Mouse (Mus musculus): ENCODE results near the gene Acot8.

Acot8 gene

DNA sequence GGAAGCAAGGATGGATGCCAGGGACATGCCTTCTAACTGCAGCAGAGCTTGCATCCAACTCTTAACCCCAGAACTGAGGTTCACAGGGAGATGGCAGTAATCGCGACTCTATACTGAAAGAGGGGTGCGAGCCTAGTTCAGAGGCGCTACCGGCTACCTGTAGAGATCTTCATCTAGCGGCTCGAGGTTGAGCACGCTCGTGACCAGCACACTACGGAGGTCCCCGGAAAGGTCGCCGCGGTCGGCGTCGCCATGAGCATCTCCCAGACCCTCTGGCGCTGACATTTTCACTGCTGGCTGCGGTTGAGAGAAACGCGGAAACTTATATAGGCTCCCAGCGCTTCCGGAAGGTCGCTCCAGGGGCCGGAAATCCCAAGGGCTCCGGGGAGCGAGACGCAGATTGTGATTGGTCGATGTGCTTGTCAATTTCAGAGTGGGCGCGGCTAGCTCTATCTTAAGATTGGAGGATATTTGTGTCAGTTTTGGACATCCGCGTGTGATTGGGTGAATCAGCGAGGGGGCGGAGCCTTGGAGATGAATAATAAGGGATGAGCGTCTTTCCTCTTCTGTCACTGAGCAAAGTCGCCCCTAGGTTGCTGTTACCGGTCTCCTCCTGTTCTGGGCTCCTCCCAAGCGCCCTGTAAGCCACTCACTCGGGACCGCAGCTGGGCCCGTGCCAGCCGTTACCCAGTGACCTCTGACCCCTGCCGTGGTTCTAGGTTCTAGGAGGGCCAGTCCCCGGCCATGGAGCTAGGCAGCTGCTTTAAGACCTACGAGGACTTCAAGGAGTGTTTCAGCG, at the start of gene Acot8, which contains the start of gene Zswim3:
Gene Acot8 (minus strand): TSS at position 350 of the 799 bp plus-strand sequence.
Gene Zswim3 (plus strand): TSS at position 566 of the 799 bp plus-strand sequence.
- in situ Hi-C loops (cut with MboI, MseI), result no loop called here

DNA sequence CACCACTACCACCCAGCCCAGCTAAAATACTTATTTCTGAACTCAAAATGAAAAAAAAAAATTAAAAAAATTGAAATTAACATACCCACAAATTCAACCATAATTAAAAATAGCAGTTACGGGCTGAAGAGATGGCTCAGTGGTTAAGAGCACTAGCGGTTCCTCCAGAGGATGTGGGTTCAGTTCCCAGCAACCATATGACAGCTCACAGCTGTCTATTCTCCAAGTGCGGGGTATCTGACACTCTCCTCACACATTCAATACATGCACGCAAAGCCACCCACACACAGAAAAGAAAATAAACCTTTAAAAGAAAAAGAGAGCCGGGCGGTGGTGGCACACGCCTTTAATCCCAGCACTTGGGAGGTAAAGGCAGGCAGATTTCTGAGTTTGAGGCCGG, 45.4 kb upstream of the Acot8 start:
- in situ Hi-C loops (cut with MboI, MseI), result no loop called here

DNA sequence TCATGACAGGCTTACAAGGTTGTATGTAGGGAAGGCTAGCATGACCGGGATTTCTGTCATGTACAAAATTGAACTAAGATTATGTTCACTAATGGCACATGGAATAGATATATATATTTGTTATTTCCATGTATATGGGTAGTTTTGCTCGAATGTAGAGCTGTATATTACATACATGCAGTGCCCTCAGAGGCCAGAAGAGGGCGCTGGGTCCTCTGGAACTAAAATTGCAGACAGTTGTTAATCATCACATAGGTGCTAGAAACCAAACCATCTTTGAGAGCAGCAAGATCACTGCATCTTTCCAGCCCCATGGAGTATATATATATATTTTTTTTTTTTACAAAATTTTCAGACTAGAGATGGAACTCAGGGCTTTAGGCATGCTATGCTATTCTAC, 41.1 kb upstream of the Acot8 start:
- in situ Hi-C loops (cut with MboI, MseI), result no loop called here

DNA sequence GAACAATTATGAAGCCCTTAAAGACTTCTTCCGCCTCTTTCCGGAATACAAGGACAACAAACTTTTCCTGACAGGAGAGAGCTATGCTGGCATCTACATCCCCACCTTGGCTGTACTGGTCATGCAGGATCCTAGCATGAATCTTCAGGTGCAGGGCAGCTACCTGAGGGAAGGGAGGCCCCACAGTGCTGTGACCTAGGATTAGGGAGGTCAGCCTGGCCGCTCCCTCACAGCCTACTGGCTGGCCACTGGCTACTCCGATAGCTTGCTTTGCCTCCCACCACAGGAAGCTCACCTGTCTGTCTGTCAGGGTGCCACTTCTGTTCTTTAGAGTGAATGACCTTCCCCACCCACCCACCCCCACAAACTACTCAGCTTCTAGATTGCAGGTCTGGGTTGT, 30.5 kb upstream of the Acot8 start:
- in situ Hi-C loops (cut with MboI, MseI), result no loop called here

DNA sequence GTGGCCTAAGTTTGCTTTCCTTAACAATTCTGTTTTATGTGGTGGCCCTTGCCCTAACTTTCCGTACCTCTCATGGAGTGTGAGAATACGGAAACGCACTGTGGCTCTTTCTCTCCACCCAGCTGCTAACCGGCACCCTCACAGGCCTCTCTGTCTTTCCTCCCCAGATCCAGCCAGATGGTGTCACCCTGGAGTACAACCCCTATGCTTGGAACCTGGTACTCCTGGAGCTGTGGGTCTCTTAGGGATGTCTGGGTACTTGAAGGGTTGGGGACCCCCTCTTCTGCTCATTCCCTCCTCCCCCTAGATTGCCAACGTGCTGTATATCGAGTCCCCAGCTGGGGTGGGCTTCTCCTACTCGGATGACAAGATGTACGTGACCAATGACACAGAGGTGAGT, 29.8 kb upstream of the Acot8 start:
- in situ Hi-C loops (cut with MboI, MseI), result no loop called here

DNA sequence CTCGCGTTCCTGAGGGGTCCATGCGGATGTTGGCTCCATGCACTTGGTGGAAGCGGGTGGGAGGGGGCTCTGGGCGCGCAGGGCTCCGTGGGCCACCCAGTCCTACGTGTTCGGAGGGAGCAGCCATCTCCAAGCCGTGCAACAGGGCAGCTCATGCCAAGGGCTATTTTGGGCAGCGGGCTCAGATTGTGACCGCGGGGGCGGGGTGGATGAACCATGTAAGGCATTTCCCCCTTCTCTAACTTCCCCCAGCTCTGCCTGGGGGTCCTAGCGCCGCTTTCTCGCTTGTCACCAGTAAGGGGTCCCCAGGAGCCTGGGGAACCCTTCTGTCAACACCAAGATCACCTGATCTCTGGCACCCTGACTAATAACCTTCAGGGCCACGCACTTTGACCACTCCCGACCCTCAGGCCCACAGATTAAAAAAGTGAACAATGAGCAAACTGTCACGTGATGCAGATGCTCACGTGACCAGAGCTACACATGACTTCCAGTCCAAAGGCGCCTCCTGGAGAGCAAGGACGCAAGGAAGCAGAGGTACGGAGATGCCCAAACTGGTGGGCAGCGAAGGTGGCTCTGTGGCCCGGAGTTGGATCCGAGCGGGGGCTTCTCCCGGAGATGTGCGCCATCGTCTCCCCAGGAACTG, 28.8 kb upstream of the Acot8 start, which contains the start of gene Neurl2:
Gene Neurl2 (minus strand): TSS at position 143 of the 646 bp plus-strand sequence.
- in situ Hi-C loops (cut with MboI, MseI), result no loop called here

DNA sequence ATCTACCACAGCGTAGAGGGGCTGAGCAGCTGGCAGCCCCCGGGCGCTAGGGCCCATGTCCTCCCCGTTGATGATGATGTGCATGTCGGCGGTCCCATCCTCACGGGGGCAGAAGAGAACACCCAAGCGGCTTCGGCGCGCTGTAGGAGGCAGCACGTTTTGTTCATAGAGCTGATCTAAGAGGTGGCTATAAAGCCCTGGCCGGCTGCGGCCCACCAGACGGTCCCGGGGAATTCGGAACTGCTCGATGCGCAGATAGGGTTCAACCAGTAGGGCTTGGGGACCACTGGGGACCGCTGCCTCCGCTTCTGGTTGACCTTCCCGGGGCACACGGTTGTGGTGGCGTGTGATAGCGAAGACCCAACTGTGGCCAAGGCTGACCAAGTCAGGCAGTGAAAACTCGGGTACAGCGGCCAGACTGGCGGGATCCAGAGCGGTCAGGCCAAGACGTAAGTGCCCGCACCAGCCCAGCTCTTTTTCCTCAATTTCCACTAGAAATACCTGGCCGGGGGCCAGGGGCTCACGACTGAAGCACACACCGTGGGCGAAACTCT, 28.1 kb upstream of the Acot8 start, which contains the start of gene Ctsa:
Gene Ctsa (plus strand): TSS at position 126 of the 554 bp plus-strand sequence.
- in situ Hi-C loops (cut with MboI, MseI), result no loop called here

DNA sequence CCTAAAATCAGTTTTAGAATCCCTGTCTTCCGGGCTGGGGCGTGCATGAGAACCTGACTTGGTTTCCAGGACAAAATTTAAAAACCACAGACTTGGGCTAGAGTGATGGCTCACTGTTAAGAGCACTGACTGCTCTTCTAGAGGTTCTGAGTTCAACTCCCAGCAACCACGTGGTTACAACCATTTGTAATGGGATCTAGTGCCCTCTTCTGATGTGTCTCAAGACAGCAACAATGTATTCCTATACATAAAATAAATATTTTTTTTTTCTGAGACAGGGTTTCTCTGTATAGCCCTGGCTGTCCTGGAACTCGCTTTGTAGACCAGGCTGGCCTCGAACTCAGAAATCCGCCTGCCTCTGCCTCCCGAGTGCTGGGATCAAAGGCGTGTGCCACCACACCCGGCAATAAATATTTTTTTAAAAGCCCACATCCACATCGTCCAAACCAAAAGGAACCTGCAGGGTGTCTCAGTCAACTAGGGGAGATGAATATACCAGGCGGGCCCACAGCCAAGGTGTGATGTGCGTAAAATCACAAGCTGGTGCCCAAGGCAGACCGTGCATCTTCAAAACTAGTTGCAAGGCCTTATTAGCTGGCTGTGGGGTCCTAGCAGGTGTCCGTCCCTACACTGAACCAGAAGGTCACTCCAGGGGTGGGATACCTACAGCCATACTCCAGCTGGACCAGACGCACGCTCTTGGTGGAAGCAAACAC, 27.5 kb upstream of the Acot8 start:
- in situ Hi-C loops (cut with MboI, MseI), result no loop called here

DNA sequence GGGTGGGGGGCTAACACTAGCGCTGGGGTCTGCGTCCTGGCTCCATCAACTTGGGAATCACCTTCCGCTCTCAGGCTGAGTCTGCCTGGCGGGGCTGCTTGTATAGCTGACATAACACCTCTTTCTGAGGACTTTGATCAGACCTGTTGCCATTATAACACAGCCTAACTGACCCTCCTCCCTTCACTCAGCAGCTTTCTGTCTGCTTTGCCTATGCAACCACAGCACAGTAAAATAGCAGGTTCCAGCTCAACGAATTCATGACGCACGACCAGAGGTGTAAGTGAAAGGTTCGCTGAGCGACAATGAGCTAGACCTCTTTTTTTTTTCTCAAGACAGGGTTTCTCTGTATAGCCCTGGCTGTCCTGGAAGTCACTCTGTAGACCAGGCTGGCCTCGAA, 26.3 kb upstream of the Acot8 start:
- in situ Hi-C loops (cut with MboI, MseI), result no loop called here

DNA sequence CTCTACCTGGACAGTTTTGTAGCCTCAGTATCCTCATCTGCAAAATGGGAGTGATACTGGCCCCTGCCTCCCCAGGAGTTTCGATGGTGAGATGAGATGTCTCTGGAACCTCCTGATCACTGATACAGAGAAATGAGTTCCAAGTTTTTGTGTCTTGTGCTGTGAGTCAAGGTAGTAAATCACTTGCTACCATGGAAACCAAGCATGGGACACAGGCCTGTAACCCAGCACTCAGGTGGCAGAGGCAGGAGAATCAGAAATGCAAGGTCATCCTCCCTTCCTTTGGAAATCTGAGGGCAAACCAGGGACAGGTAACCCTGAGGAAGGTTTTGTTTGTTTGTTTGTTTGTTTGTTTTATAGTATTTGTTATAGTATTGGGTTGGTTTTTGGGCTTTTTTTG, 24.4 kb upstream of the Acot8 start:
- in situ Hi-C loops (cut with MboI, MseI), result no loop called here

DNA sequence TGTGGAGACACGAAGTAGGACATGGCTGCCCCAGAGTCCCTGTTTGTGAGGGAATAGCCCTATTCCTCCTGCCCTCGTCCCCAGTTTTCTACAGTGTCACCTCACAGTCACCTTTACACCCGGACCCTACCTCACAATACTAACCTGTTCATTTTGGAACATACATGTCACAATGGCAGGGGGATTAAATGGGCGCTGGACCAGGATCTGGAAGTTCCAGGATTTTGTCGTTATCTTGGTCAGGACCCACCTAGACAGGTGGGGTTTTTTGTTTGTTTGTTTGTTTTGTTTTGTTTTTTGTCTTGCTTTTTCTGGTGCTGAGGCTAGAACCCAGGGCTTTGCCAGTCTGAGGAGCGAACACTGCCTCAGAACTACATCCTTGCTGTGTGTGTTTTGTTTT, 23.8 kb upstream of the Acot8 start, which contains the start of gene Spata25:
Gene Spata25 (minus strand): TSS at position 101 of the 400 bp plus-strand sequence.
- in situ Hi-C loops (cut with MboI, MseI), result no loop called here

DNA sequence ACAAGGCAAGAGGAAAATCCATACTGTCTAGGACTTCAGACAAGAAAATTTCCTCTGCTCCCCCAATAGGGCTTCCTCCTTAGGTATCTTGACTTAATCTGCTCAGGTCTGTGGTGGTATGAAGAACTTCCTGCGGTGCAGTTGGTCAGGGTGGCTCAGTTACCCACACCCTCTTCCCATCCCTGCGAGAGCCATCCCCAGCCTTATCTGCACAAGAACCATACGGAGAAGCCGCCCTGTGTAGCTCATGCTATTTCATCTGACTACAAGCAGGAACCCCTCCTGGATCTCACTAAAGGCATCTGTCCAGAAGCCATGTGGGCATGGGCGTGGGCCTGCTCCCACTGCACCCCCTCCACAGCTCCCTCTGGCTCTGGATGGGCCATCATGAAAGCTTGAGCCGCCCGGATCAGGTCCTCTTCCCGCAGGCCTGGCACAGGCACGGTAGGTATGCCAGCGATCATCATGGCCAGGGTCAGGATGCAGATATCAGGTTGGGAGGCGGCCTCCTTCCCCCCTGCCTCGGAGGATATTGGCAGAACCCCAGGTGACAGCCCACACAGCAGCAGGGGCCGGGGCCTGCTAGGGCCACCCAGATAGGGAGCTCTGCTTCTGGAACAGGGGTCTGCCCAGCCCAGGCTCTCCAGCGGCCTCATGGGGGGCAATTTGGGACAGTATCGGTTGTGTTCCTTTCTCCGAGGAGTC, 22.6 kb upstream of the Acot8 start:
- in situ Hi-C loops (cut with MboI, MseI), result no loop called here

DNA sequence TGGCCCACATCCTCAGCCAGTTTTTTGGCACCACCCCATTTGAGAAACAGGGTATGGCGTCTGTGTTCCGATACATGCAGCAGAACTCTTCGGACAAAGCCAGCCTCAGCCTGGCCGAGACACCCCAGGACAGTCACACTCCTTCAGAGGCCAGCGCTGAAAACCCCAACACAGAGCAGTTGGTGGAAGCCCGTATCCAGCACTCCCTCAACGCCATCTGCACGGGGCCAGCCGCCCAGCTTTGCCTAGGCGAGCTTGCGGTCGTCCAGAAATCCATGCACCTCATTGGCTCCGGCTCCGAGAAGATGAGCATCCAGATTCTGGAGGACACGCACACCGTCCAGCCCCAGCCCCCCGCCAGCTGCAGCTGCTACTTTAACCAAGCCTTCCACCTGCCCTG, 20.8 kb upstream of the Acot8 start:
- in situ Hi-C loops (cut with MboI, MseI), result no loop called here

DNA sequence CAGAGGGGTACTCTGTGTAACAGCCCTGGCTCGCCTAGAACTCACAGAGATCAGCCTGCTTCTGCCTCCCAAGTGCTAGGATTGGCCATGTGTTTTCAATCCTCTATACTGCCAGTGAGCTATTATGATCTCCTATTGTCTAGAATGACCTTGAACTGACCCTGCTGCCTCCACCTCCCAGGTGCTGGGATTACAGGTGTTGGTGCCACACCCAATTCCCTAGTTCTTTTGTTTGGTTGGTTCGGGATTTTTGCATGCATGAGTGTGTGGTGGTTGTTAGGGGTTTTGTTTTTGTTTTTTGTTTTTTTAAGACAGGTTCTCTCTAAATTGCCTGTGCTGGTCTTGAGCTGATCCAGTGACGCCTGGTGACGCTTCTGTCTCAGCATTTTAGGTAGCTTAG, 19.3 kb upstream of the Acot8 start:
- in situ Hi-C loops (cut with MboI, MseI), result no loop called here

DNA sequence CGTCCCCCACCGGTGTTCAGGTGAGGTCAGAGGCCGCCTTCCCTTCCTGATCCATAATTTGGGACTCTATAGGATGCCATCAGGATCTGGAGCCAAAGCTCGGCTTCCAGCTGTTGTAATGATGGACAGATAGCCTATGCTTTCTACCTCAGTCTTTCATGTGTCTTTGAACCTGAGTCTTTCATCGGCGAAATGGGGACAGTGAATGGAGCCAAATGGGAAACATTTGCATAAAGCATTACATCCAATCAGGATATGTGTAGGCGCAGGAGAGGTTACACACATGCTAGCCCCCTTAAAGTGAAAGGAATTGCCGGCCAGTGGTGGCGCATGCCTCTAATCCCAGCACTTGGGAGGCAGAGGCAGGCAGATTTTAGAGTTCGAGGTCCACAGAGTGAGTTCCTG, 18.5 kb upstream of the Acot8 start:
- in situ Hi-C loops (cut with MboI, MseI), result no loop called here

DNA sequence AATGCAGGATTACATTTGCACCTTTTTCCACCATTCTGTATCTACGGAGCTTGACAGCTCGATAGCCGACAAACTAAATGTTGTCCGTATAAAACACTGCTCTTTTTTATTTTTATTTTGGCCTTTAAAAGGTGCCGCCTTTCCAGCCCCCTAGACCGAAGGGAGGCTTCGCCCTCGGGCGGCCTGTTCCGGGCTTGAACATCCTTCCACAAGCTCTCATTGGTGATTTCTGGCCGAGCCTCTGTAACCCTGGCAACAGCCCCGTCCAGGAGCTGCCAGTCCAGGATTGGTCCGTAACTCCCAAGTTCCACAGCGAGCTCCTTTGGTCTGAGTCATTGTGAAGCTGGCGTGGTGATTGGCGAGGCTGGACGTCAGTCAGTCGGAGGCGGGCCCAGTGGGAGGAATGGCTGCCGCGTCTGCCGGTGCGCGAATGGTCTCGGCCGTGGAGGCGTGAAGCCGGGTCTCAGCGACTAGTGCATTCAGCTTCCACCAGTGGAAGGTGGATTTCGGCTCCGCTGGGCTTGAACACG, 18.0 kb upstream of the Acot8 start, which contains the start of gene Zswim1:
Gene Zswim1 (plus strand): TSS at position 51 of the 530 bp plus-strand sequence.
- in situ Hi-C loops (cut with MboI, MseI), result no loop called here

DNA sequence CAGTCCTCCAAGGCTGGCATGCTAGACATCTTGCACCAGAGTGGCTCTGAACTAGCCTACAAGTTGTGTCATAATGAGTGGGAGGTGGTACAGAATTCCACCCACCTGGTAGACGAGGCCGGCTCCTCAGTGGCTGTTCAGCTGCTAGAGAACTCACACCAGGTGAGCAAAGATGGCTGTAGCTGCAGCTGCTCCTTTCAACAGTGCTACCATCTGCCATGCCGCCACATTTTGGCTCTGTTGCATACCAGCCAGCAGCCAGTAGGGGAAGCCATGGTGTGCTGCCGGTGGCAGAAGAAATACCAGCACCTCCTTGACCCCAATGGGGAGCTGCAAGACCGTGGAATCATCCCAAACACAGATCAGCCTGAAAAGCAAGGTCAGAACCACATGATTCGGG, 16.4 kb upstream of the Acot8 start:
- in situ Hi-C loops (cut with MboI, MseI), result no loop called here

DNA sequence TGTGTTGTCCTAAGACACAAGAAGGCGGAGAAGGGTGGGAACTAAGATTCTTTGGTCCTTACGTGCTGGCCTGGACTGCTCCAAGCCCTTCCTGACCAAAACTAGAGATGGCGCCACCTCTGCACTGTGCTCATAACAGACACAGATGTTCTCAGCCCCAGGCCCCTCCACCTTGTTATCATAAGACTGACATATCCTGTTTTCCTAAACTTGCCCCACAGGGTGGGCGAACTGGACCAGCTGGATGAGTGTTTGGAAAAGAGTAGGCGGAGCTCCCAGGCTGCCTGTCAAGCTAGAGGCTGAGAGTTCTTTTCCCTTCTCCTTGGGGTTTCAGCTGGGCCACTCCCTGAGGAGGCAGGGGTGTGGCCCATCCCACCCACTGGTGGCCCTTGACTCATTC, 13.0 kb upstream of the Acot8 start:
- in situ Hi-C loops (cut with MboI, MseI), result no loop called here

DNA sequence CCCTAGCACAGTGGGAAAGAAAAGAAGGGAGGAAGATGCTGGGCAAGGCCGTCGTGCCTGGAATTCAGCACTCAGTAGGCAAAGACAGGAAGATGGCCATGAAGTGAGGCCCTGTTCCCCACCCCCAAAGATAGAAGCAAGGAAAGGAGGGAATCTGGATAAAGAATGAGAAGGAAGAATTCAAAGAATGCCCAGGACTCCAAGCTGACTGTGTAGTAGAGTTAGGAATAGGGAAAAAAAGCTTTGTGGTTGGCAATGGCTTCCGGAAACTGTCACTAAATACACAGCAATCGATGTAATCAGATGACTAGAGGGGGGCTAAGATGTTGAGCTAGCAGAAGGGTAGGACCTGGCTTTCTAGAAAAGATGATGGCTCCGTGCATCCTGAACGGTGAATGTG, 12.5 kb upstream of the Acot8 start:
- in situ Hi-C loops (cut with MboI, MseI), result no loop called here

DNA sequence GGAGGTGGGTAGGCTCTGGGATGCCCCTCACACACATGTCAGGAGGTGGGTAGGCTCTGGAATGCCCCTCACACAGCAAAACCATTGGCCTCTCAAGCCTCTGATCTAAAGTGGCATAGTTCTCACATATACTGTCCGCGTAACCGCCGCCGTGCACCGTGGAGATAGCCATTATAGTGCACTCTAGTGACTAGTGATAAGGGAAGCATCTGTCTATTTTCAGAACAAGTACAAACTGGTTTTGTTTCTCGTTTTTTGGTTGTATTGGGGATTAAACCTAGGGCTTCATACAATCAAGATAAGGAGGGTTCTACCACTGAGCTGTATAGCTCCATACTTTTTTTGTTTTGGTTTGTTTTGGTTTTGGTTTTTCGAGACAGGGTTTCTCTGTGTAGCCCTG, 11.1 kb upstream of the Acot8 start:
- in situ Hi-C loops (cut with MboI, MseI), result no loop called here

DNA sequence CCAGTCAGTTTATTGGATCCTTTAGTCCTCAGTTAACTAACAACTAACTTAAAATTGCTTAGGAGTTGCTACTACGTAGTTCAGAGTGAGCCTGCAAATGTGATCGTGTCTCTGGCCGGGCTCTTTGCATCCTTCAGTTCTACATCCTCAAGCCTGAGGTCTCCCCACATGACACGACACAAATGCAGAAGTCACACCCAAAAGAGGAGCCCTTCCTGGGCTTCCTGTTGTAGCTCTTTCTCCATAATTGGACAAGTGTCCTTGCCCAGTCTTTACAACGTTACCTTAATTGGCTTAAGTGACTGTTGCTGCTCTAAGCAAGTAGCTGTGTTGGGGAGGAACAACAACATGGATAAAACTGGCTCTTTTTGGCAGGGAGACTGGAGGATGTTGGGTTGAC, 10.7 kb upstream of the Acot8 start:
- in situ Hi-C loops (cut with MboI, MseI), result no loop called here
